Mouse (Mus musculus) adrenal gland (tissue): Measurements from ENCODE around the gene Keap1.
"Not testable (repeated sequence)": the region's sequence is repeated elsewhere in the genome, so short reads cannot be mapped to it uniquely, and the experiment has no call there.

ENCODE experiments used
- intact Hi-C: fragments of 180-260 bp; cut with DNase I; formaldehyde crosslinking; loops from one replicate; pipeline ENCODE4 v1.15.1; 2025

Keap1 gene

DNA sequence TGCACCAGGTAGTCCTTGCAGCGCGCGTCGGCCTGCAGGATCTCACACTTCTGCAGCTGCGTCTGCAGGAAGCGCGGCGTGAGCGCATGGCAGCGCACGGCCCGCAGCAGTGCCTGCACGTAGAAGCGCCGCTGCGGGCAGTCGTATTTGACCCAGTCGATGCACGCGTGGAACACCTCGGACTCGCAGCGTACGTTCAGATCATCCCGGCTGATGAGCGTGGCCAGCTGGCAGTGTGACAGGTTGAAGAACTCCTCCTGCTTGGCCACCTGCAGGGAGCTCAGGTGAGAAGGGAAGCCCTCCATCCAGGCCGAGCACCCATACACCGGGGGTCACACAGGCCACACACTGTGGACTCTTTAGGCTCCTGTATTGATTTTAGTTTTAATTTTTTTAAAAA lies 5.4 kb downstream of the Keap1 start:
- intact Hi-C loops, result no loop called here

DNA sequence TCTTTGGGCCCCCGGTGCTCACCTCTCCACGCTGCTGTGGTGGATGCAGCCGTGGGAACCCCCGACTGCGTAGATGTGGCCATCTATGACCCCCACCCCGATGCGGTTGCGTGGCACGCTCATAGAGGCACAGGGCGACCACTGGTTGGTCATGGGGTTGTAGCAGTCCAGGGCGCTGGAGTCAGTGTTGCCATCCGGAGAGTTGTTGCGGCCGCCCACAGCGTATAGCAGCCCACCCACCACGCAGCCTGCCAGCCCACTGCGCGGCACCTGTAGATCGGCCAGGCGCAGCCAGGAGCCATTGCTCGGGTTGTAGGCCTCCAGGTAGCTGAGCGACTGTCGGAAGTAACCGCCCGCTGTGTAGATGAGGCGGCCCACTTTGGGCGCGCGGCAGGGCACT lies 5.8 kb downstream of the Keap1 start:
- intact Hi-C loops, result no loop called here

DNA sequence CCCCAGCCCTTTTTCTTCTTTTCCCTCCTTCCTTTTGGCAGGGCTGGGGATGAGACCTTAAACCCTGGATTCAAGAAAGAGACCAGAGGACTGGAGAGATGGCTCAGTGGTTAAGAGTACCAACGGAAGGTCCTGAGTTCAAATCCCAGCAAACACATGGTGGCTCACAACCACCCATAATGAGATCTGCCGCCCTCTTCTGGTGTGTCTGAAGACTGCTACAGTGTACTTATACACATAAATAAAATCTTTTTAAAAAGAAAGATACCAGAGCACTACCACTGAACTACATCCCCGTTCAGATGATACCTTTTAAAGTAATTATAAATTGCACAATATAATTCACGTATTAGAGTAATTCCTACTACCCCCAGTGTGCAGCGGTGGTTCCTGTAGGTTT lies 6.3 kb downstream of the Keap1 start:
- intact Hi-C loops, result no loop called here

DNA sequence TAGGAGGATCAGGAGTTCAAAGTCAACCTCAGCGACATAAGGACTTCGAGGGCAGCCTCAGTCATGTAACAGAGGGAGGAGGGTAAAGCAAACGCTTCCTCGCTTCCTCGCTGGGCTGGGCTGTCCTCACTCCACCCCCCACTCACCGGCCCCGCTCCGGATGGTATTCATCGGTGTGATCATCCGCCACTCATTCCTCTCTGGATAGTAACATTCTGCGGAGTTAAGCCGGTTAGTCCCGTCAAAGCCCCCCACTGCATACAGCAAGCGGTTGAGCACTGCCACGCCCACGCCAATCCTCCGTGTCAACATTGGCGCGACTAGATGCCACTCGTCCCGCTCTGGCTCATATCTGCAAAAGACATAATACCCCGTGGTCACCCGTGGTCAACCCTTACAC lies 7.6 kb downstream of the Keap1 start:
- intact Hi-C loops, result no loop called here

DNA sequence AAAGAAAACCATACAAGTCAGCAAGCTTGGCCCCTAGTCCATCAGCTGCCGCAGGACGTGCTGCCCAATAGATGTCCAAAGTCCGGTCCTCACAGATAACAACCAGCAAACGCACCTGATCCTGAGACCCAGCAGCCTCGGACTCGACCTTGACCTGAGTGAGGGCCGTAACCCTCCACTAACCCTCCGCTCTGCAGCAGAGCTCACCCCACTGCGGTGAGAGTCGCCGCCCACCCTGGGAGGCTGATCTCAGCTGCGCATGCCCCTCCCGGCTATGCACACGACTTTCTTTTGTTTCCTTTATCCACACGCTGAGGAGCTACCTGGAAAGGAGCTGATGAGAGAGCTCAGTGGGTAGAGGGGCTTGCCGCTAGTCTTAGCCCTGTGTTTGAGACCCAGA lies 11.8 kb downstream of the Keap1 start:
- intact Hi-C loops, result no loop called here

DNA sequence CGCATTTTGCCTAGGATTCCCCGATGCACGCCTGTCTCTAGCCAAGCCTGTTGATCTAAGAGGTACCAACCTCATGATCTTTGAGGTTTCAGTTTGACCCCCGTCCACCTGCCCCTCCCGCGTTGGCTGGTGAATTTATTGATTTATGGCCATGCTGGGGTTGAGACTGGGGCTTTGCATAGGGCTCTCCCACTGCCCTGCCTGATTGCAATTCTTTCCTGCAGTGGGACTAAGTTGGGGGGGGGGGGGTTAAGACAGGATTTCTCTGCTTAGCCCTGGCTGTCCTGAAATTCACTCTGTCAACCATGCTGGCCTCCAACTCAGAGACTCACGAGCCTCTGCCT lies 13.8 kb downstream of the Keap1 start:
- intact Hi-C loops, result no loop called here

DNA sequence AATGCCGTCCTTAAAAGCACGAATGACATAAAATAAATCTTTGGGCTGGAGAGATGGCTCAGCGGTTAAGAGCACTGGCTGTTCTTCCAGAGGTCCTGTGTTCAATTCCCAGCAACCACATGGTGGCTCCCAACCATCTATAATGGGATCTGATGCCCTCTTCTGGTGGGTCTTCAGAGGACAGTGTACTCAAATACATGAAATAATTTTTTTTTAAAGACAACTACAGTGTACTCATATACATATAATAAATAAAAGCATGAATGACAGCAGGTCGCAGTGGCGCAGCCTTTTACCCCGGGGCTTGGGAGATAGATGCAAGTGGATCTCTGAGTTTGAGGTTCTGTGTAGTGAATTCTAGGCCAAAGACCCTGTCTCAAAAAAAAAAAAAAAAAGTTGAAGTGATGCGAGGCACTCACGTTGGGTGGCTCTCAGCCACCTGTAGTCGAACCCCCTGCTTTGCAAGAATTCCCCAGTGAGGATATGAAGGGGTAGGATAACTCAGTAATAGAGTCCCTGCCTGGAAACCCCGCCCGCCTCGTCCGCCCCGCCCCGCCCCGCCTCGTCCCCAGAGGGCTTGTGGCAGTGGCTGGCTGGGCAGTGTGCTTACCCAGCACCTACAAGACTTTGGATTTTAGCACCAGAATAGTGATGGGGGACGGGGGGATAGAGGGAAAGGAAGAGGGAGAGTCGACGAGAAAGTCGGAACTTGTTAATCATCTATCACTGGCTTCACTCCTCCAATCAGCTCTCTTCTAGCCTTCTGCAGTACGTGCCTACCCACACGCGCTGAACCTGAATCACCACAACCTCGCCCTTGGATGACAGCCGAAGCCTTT lies 14.4 kb downstream of the Keap1 start:
- intact Hi-C loops, result no loop called here

DNA sequence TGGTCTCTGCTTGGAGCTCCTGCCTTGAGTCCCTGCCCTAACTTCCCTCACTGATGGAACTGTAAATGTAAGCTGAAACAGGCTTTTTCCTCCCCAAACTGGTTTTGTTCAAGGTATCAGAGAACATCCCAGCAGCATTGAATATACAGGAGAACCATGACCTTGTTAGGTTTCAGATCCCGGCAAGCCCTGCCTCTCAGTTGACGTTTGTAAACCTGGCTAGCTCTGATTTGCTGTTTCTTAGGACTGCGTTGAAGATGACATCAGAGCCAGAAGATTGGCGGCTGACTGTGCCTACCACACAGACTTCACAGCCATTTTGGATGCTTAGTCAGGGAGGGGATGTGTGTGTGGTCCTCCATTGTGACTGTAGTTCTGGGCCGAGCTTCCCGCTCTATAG lies 15.3 kb downstream of the Keap1 start:
- intact Hi-C loops, result no loop called here

DNA sequence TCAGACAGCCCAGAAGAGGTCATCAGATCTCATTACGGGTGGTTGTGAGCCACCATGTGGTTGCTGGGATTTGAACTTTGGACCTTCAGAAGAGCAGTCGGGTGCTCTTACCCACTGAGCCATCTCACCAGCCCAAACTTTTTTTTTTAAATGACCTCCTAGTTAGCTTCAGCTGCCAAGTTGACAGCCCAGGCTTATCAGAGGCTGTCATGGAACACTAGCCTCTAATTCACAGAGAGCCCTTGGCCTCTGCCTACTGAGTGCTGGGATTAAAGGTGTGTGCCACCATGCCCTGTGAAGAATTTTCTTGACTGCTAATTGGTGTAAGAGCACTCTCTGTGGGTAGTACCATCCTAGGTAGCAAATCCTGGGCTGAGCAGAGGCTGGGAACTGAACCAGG lies 15.7 kb downstream of the Keap1 start:
- intact Hi-C loops, result not testable (repeated sequence)

DNA sequence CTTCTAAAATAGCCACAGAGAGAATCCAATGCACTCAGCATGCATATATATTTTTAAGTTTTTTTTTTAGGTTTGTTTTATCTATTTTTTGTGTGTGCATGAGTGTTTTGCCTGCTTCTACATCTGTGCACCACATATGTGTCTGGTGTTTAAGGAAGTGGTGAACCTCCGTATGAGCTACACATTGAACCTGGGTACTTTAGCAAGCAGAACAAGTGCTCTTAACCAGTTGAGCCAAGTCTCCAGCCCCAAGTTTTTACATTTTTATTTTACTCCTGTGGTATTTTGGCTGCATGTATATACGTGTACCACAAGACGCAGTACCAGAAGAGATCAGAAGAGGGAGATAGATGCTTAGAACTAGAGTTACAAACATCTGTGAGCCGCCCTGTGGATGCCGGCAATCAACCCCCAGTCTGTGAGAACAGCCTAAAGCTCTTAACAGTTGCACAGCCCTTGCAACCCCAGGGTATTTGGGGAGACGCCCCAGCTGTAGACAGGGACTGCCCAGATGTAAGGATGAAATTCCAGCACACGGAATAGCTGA lies 17.7 kb downstream of the Keap1 start:
- intact Hi-C loops, result no loop called here

DNA sequence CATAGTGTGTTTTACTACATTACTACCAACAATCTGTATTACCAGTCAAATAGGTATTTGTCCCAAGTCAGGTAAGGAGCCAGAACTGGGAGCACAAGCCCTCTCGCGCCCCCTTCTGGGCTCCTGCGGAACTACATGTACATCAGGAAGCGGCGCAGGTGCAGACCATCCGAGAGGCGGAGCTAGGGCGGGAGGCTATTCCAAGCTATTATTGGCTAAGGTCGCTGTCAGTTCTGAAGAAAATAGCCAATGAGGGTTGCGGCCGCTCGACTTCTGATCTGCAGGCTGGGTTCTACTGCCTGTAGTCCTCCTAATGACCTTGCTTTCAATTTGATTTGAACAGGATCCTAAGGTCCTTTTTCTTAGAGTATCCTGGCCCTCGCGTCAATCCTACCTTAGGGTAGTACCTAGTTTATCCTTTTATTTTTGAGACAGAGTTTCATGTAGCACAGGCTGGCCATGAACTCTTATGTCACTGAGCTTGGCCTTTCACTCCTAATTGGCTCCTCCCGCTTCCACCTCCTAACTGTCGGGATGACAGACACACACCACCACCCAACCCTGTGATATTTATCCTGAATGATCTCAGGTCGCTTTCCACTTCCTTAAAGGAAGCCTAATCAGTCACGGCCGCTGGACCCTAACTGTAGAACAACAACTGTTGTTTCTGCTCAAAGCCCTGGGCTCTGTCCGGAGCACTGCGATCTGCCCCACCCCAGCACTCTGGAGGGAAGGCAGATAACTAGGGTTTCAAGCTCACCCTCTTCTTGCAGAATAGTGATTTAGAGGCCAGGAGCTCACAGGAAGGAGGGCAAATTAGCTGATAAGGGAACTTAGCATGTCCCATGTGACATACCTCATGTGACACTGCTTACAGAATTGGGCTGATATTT lies 18.4 kb downstream of the Keap1 start:
- intact Hi-C loops, result no loop called here

DNA sequence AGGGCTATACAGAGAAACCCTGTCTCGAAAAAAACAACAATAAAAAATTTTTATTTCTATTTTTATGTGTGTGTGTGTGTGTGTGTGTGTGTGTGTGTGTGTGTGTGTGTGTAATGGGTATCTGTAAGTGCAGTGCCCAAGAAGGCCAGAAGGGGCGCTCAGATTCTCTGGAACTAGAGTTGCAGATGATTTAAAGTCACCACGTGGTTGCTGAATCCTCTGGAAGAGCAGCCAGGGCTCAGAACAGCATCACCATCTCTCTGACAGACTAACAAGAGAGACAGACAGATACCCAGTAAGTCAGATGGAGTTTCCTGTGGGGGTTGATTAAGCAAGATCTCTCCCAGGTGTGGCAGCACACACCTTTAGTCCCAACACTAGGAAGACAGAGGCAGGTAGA lies 19.3 kb downstream of the Keap1 start:
- intact Hi-C loops, result no loop called here

DNA sequence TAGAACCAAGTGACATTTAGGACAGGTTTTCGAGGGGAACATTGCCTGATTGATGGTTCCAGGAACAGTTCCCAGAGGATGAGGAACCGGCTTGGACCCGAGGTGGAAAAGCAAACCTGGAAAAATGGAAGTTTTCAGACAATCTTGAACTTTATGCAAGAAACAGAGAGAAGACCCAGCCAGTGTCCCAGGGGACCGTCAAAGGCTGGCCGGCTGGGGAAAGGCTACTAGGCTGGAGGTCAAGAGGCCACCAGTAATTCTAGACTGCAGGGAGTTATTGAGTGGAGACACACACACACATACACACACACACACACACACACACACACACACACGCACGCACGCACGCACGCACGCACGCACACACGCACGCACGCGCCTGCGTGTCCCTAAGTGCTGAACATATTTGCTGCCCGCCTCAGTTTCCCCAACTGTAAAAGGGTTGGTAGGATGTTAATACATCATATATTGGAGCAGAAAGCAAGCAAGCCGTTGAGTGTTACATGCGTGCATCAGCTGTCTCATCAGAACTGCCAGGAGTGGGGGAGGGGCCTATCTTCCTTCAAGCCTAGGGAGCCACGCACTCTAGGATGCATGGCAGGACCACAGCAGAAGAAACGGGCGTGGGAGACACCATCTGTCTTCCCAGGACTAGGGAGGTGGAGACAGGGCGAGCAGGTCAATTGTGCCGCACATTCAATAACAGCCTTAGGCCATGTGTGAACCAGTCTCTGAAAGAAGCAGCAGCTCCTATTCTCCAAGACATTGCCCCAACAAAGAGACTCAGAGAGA lies 22.9 kb downstream of the Keap1 start:
- intact Hi-C loops, result no loop called here

DNA sequence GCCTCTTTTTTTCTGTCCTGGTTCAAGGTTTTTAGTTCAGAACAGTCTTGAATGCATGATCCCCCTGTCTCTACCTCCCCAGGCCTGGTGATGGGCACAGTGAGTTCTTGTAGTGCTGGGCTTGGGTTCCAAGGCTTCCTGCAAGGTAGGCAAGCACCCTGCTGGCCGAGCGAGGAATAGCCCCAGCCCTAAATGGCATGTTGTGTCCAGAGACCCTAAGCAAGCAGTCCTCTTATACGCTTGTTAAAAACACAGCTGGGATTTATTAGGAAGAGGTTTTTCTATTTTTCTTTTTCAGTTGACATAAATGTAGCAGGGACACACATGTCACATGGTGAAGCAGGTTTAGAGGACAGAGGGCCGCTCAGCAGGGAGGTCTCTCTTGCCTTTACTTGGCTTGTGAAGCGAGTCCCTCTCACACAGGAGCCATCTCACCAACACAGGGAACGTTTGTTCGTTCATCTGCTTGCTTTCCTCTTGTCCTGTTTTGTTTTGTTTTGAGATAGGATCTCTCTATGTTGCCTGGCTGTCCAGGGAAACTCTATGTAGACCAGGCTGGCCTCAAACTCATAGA lies 25.5 kb downstream of the Keap1 start:
- intact Hi-C loops, result no loop called here

DNA sequence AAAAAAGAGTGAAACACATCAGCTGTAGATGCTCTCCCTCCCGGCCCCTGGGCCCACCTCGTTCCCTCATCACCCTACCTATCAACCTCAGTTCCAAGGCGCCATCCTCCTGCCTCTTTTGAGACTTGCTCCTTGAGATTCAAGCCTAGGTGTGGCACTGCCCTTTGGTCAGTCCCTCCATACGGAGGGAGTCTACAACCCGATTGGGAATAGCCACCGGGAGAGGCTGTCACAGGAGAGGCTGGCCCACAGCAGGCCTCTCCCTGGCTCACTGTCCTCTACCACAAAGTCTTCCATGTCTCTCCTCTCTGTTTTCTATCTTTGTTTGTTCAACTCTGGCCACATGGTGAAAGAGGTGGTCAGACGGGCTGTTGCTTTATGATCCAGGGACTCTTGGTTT lies 27.5 kb downstream of the Keap1 start:
- intact Hi-C loops, result no loop called here

DNA sequence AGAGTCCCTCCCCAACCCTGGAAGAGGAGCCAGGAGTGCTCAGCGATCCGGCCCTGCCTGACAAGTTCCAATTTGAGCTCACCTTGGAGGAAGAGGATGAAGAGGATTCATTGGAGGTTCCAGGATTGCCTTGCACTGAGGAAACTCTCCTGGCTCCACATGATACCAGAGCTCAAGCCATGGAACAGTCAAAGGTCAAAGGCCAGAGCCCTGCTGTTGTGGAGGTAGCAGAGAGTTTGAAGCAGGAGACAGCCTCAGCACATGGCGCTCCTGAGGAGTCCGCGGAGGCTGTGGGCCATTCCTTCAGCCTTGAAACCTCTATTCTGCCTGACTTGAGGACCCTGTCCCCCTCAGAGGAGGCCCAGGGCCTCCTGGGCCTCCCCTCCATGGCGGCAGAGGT lies 28.3 kb downstream of the Keap1 start:
- intact Hi-C loops, result no loop called here

DNA sequence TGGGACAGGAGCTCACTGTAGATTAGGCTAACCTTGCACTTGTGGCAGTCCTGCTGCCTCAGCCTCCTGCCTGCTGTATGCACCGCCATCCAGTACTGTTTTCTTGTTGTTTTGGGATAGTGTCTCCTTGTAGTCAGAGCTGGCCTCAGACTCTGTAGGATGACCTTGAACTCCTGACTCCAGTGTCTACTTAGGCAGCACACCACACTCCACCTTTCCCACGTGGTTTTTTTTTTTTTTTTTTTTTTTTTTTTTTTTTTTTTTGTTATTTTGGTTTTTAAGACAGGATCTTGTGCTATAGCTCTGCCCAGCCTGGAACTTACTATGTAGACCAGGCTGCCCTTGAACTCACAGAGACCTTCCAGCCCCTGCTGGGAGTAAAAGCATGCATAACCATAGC lies 30.5 kb downstream of the Keap1 start:
- intact Hi-C loops, result no loop called here

DNA sequence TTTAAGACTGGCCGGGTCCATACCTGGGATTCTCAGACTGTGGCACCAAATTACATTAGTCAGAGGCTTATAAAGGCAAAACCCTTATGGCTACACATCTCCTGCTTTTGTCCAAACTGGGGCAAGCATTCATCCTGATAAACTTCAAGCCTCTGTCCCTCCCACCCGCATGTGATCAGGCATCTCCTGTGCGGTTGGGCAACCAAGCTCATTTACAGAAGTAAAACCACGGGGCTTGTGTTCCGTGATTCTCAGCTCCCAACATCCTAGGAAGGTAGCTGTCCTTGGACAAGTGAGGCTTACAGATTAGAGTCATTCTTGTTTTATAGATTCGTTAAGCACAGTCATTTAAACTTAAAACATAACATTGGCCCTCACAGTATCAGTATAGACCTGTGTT lies 32.3 kb downstream of the Keap1 start:
- intact Hi-C loops, result no loop called here

DNA sequence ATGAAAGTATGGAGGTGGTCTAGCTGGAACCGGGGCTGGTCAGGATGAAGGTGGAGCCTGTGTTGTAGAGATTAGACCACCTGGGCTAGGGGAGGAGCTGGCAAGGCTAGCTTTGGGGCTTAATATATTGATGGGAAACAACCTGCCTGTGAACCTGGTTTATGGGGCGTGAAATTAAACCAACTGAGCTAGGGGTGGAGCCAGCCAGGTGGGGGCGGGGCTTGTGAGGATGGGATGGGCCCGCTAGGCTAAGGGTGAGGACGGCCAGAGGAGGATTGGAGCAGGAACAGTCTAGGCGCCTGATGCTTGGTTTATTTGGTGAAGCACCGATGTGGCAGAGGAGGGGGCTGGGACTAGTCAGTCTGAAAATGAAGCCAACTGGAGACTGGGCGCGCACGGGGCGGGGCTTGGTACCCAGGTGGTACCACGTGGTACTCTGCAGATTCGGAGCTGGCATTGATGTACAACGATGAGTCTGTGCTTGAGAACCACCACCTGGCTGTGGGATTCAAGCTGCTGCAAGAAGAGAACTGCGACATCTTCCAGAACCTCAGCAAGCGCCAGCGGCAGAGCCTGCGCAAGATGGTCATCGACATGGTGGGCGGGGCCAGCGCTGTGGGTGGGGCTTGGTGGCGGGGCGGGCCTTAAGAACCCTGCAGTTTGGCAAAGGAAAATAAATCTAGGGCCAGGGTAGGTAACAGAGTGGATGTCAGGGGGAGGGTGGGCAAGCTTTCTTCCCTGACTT lies 34.5 kb downstream of the Keap1 start:
- intact Hi-C loops, result no loop called here

DNA sequence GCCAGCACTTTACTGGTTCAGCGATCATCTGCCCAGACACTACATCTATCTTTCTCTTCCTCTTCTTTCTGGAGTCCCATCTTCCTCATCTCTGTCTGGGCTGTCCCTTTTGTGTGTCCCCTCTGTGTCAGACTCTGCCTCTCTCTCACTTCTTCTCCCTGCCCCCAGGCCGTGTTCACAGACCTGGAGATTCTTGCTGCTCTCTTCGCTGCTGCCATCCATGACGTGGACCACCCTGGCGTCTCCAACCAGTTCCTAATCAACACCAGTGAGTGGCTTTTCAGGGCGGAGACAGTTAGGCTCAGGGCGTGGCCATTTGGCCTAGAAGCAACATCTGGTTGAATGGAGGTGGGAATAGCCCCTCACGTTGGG lies 35.0 kb downstream of the Keap1 start:
- intact Hi-C loops, result no loop called here

DNA sequence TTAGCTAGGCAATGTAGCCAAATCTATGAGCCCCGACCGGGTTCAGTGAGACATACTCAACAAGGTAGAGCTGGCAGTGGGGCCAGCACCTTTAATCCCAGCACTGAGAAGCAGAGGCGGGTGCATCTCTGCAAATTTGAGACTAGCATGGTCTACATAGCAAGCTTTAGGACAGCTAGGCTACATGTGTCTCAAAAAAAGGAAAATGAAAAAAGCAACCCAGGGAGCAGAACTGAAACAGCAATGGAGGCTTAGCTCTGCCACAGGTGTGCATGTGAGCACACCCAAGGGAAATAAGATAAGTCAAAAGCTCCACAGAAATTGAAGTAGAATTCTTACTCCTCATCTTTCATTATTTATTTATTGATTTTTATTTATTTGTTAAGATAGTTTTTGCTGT lies 40.2 kb downstream of the Keap1 start:
- intact Hi-C loops, result no loop called here
